Mouse (Mus musculus): Measurements from ENCODE around the gene Iqce. TPM values are rescaled to one million over a fixed set of nuclear protein-coding genes. Genes with fewer than 3 reads are reported as not detected.

The Iqce gene
- polyA plus RNA-seq, 1 experiment from 2014 or later: 26.3 TPM

DNA sequence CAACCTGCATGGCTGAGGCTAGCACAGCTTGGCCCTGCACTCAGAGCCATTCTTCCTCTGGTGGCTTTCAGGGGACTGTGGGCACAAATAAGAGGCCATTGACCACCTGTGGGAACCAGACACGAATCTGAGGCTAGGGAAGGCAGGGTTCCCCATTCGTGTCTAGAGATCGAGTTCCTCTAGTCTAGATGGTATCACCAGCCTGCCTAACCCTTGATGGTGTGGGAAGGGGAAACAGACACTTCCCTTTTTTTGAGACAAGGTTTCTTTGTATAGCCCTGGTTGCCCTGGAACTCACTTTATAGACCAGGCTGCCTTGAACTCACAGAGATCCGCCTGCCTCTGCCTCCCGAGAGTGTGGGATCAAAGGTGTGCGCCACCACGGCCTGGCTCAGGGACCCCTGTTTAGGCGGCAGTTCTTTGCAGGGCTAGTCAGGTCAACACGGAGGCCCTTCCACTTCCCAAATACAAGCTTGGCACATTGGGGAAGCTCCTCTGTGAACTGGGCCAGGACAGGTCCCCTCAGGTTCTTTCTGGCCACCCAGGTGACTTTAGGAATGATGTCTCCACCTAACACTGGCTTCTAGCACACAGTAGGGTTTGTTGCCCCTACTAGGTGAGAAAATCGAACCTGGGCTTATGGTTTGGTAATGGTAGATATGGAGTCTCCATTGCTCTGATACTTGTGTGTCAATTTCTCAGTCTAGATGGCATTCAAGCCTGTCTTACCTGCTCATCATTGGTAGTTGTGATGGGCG is 29.0 kb upstream of the Iqce start:
- 85% methylated on average over 11 of the region's 11 CpGs for WGBS
- ATAC-seq (ENCODE audit: low FRiP score): no peak

DNA sequence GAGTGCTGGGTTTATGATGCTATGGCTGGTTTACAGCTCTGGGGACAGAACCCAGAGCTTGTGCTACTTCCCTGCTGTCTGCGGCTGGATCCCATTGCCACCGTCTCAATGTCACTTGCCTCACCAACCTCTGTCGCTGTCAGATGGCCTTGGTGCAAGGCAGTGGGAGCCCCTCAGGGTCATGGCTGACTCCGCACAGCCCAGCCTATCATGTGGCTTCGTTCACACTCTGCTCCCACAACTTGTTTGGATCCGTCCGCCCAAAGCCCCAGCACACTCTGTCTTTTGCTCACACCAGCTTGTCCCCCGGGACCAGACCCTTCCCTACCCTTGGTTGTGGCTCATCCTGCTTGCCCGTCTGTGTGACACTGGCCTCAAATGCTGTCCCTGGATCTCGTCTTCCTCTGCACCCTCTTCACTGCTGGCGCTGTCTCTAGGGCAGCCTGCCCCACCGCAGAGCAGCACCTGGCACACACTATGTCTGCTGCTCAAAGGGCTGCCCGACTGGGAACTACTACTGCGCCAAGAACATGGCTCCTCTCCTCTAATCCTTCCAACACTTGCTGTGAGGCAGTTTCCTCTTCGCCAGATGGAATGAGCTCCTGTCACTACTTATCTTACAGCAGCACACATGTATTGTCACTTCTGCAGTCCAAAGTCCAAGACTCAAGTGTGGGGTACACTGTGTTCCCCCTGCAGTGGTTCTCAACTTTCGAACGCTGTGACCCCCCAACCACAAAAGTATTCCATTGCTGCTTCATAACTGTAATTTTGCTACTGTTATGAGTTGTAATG is 25.0 kb upstream of the Iqce start:
- ATAC-seq (ENCODE audit: low FRiP score): no peak
- H3K36me3 ChIP-seq: no peaks in the 10 kb centered on the region
- no peak overlapping the region for H3K4me2 ChIP-seq
- H3K9me3 ChIP-seq: no peaks in the 10 kb centered on the region
- H3K4me1 ChIP-seq (replicated peaks): peaks cover 32% of the 10 kb centered on the region
- WGBS: 86% methylated on average over 17 of the region's 17 CpGs
- 0 out of 2 replicates have a peak overlapping the region, but pooled peaks have one; percentile 81 for H3K27ac ChIP-seq
- H3K27me3 ChIP-seq: no peaks in the 10 kb centered on the region
- H3K4me3 ChIP-seq: no peak overlapping the region
- no peak overlapping the region for H3K9ac ChIP-seq

More for the DNA sequence above, 29.0 kb upstream of the Iqce start:
- H3K9ac ChIP-seq: no peak overlapping the region
- H3K9me3 ChIP-seq: no peaks in the 10 kb centered on the region
- H3K4me2 ChIP-seq: no peak overlapping the region
- H3K4me3 ChIP-seq: no peak overlapping the region
- peaks cover 22% of the 10 kb centered on the region for H3K27me3 ChIP-seq
- H3K4me1 ChIP-seq (replicated peaks): peaks cover 10% of the 10 kb centered on the region
- H3K27ac ChIP-seq: no peak overlapping the region
- H3K36me3 ChIP-seq: no peaks in the 10 kb centered on the region

DNA sequence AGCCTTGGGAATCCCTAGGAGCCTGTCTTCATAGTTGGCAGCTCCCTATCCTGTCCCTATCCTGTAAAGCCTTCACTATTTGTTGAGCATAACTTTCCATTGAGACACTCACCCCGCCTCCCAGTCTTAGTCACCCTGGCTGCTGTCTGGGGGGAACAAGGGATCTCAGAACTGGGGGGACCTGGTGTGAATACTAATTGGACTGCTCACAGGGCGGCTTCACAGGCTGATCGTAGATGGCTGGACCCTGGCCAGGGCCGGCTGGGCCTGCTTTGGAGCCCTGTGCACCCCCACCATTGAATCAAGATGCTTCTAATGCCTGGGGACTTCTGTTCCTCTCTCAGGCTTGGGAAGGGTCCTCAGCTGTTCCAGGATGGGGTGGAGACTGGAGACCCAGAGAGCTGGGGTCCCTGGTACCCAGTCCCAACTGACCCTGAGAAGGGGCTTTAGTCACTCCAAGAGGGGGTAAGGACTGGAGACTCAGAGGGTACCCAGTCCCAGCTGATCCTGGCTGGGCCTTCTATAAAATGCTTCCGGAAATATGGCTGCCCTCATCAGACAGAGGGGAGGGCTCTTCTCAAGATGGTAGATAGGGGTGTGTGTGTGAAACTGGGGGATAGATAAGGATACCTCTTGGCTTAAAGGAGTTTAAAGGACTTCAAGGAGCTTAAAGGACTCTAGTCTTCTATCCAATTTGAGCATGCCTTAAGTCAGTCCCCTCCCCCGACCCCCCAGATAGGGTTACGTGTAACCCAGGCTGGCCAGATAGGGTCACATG is 24.1 kb upstream of the Iqce start:
- no peak overlapping the region for H3K4me3 ChIP-seq
- H3K36me3 ChIP-seq: no peaks in the 10 kb centered on the region
- no peaks in the 10 kb centered on the region for H3K27me3 ChIP-seq
- 67% methylated on average over 7 of the region's 7 CpGs for WGBS
- H3K4me2 ChIP-seq: no peak overlapping the region
- H3K4me1 ChIP-seq (replicated peaks): peaks cover 32% of the 10 kb centered on the region
- peak overlapping the region; percentile 81 for H3K27ac ChIP-seq
- peak; percentile 76 for ATAC-seq (ENCODE audit: low FRiP score)
- H3K9me3 ChIP-seq: no peaks in the 10 kb centered on the region
- peak overlapping the region; percentile 0; the same call in 1 of the 2 replicates for H3K9ac ChIP-seq

DNA sequence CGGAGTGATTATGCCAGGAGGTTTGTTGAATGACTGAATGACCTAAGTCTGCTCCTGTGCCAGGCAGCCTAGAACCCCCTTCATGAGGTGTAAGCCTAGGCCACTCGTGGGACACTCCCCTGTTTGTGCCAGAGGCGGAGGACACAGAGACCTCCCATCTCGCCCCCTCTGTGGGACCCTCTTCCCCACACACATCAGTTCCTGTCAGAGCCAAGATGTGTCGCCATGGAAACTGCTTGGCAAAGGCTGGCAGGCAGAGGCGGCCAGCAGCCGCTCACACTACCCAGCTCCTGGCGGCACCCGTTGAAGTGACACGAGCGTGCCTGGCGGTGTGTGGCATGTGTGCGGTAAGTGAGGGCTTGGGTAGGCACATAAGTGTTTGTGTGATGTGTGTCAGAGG is 21.6 kb upstream of the Iqce start, which contains the start of gene Amz1:
Gene Amz1 (plus strand): TSS at position 306 of the 400 bp plus-strand sequence.
- H3K36me3 ChIP-seq: peaks cover 14% of the 10 kb centered on the region
- peak within 1 kb of the TSS; percentile 23 for H3K4me2 ChIP-seq
- 0 out of 2 replicates have a peak within 1 kb of the TSS, but pooled peaks have one; percentile 24 for H3K9ac ChIP-seq
- peaks cover 32% of the 10 kb centered on the region for H3K4me1 ChIP-seq (replicated peaks)
- peak; percentile 51 for ATAC-seq (ENCODE audit: low FRiP score)
- H3K27me3 ChIP-seq: no peaks in the 10 kb centered on the region
- H3K9me3 ChIP-seq: no peaks in the 10 kb centered on the region
- WGBS: 46% methylated on average over 13 of the region's 13 CpGs
- peak within 1 kb of the TSS; percentile 81 for H3K27ac ChIP-seq
- 0 out of 2 replicates have a peak within 1 kb of the TSS, but pooled peaks have one; percentile 3 for H3K4me3 ChIP-seq

DNA sequence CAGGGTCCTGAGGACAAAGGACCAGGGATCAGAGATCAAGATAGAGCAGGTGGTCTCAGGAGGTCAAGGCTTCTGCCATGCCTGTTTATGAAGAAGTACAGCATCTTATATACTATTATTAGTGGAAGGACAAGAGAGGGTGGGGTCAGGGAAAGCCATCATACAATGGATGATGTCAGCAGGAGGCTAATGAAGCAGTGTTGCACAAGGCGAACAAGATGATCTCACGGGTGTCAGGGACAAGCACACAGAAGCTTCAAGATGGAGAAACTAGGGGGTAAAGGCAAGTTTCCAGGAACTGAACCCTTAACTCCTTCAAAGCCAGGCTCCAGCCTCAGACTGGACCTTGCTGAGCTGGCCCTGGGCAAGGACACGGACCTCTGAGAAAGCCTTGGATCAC is 19.9 kb upstream of the Iqce start:
- no peak for ATAC-seq (ENCODE audit: low FRiP score)
- H3K27ac ChIP-seq: no peak overlapping the region
- H3K4me2 ChIP-seq: no peak overlapping the region
- H3K27me3 ChIP-seq: no peaks in the 10 kb centered on the region
- 72% methylated on average over 3 of the region's 3 CpGs for WGBS
- H3K9ac ChIP-seq: no peak overlapping the region
- H3K4me1 ChIP-seq (replicated peaks): peaks cover 32% of the 10 kb centered on the region
- no peaks in the 10 kb centered on the region for H3K9me3 ChIP-seq
- no peak overlapping the region for H3K4me3 ChIP-seq
- peaks cover 31% of the 10 kb centered on the region for H3K36me3 ChIP-seq

DNA sequence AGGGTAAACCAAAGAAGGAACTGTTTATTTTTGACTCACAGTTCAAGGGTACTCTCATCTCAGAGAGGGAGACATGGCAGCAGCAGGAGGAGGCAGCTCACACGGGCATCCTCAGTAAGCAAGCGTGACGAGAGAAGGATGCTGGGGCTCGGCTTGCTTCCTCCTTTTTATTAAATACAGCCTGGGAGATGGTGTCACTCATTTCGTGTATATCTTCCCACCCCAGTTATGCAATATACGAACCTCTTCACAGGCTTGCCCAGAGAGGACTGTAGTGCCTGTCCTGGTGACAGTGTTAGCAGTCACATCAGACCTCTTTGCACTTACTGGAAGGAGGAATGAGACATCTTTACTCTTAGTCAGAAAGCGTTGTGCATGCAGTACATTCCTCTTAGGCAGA is 18.6 kb upstream of the Iqce start:
- Histone ChIP-seq H3K4me1 (replicated peaks) (peaks cover 25% of the 10 kb centered on the region), H3K9me3 (no peaks in the 10 kb centered on the region), H3K27me3 (no peaks in the 10 kb centered on the region), H3K9ac (no peak overlapping the region), H3K4me2 (no peak overlapping the region), H3K4me3 (no peak overlapping the region), H3K27ac (no peak overlapping the region), H3K36me3 (peaks cover 45% of the 10 kb centered on the region)
- no peak for ATAC-seq (ENCODE audit: low FRiP score)
- 84% methylated on average over 7 of the region's 7 CpGs for WGBS

DNA sequence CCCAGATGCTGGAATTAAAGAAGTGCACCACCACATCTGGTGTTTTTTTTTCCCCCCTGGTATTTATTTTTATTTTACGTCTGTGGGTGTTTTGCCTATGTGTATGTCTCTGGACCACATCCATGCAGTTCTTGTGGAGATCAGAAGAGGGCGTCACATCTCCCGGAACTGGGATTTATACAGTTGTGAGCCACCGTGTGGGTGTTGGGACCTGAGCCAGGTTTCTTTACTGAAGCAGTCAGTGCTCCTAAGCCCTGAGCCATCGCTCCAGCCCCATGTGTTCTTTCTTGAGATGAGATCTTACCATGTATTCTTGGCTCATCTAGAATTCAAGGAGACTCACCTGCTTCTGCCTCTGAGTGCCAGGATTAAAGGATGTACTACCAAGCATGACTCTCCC is 8.9 kb upstream of the Iqce start:
- Histone ChIP-seq H3K27ac (no peak overlapping the region), H3K27me3 (no peaks in the 10 kb centered on the region), H3K36me3 (peaks cover 84% of the 10 kb centered on the region), H3K4me2 (no peak overlapping the region), H3K9me3 (no peaks in the 10 kb centered on the region), H3K9ac (no peak overlapping the region; the same call in 1 of the 2 replicates), H3K4me1 (replicated peaks) (peaks cover 7% of the 10 kb centered on the region), H3K4me3 (no peak overlapping the region)
- ATAC-seq (ENCODE audit: low FRiP score): no peak
- WGBS: 84% methylated on average over 5 of the region's 5 CpGs

DNA sequence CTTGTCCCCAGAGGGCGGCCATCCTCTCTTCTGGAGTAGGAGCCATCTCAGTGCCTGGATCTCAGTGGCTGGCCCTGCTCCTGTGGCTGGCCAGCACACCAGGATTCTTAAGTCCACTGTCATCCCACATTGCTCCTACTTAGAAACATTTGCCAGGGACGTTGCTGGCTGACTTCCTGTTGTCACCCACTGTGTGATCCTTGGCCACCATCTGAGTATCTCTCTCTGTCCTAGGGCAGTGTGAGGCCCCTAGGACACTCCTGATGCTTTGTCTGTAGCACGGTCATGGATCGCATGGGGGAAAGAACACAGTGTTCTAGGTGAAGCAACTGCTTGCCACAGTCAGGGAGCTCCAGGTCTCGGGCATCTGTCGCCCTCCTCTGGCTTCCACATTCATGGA is 8.1 kb upstream of the Iqce start:
- no peaks in the 10 kb centered on the region for H3K27me3 ChIP-seq
- ATAC-seq (ENCODE audit: low FRiP score): no peak
- H3K27ac ChIP-seq: no peak overlapping the region
- 95% methylated on average over 6 of the region's 6 CpGs for WGBS
- no peak overlapping the region for H3K4me3 ChIP-seq
- peaks cover 77% of the 10 kb centered on the region for H3K36me3 ChIP-seq
- H3K4me2 ChIP-seq: no peak overlapping the region
- H3K9ac ChIP-seq: no peak overlapping the region
- peaks cover 15% of the 10 kb centered on the region for H3K4me1 ChIP-seq (replicated peaks)
- H3K9me3 ChIP-seq: no peaks in the 10 kb centered on the region

DNA sequence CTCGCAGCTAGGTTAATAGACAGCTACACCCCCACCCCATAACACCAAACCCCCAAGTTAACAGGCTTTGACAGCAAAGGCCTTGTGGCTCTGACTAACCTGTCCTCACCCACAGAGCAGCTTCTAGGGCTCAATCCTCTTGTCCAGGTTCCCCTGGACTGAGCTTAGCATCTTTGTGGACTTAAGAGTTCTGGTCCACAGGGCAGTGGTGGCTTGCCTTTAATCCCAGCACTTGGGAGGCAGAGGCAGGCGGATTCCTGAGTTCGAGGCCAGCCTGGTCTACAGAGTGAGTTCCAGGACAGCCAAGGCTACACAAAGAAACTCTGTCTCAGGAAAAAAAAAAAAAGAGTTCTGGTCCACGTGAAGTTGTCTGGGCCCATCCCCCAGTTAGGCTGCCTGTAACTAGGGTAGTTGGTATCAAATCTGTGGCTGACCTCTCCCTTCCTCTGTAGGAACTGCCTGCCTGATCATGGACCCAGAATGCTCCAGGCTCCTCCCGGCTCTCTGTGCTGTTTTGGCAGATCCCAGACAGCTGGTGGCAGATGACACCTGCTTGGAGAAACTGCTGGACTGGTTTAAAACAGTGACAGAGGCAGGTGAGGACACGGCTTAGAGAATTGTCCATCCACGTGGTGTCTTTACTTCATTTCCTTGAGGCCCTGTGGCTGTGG is 3.5 kb upstream of the Iqce start:
- peak overlapping the region; percentile 88; the same call in 1 of the 2 replicates for H3K27ac ChIP-seq
- H3K9ac ChIP-seq: peak overlapping the region; percentile 87
- WGBS: 70% methylated on average over 7 of the region's 7 CpGs
- H3K9me3 ChIP-seq: no peaks in the 10 kb centered on the region
- peaks cover 30% of the 10 kb centered on the region for H3K36me3 ChIP-seq
- H3K27me3 ChIP-seq: no peaks in the 10 kb centered on the region
- peak overlapping the region; percentile 66 for H3K4me3 ChIP-seq
- H3K4me2 ChIP-seq: peak overlapping the region; percentile 84
- H3K4me1 ChIP-seq (replicated peaks): peaks cover 42% of the 10 kb centered on the region
- ATAC-seq (ENCODE audit: low FRiP score): no peak

DNA sequence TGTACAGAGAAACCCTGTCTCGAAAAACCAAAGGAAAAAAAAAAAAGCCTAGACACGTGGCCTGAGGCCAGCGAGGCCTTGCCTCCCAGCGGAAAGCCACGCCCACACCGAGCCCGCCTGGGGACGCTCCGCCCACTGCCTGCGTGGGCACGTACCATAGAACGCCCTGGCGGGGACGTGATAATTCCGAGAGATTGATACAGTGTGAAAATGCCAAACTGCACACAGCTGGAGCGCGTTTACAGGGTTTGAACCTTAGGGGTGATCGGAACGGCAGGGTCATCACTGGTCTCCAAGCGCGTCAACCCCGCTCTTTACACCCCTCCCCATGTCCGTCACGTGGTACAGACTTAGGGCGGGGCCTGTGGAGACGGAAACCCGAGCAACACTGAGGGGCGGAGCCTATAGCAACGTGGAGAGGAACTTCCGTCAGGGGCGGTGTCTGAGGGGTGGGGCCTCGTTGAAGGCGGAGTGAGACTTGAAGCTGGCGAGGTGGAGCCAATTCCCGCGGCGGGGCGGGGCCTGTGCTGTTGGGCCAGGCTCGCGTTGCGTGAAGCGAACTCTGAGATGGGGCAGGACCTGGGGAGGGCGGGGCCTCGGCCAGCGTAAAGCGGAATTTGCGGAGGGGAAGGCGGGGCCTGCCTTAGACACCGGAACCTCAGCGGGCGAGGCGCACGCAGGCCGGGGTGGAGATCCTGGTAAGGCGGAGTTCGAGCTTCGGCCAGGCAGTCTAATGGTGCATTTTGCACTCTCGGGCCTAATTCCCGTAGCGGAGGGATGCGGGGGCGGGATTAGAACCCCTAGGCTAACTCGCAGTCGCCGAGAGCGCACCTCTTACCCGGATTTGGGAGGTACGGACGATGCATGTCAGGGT is 2.4 kb upstream of the Iqce start, which contains the start of gene Brat1:
Gene Brat1 (plus strand): TSS at position 634 of the 874 bp plus-strand sequence.
- Histone ChIP-seq H3K36me3 (peaks cover 20% of the 10 kb centered on the region; the same call in 1 of the 2 replicates), H3K9ac (peak within 1 kb of the TSS; percentile 87), H3K4me2 (peak within 1 kb of the TSS; percentile 84), H3K9me3 (no peaks in the 10 kb centered on the region), H3K27me3 (no peaks in the 10 kb centered on the region), H3K27ac (peak within 1 kb of the TSS; percentile 88), H3K4me3 (peak within 1 kb of the TSS; percentile 66), H3K4me1 (replicated peaks) (peaks cover 52% of the 10 kb centered on the region)
- ATAC-seq (ENCODE audit: low FRiP score): peak; percentile 92
- 0% methylated on average over 69 of the region's 69 CpGs for WGBS
